Mouse (Mus musculus) olfactory bulb, adult 2 months (tissue): ENCODE measurements around the gene Fam81a.

Experiments
- CTCF ChIP-seq: fragments of 200-500 bp; IDR thresholded peaks from 2 replicates; pipeline ENCODE4 v1.5.1; 2012; ENCODE audit warnings: low read depth, mild to moderate bottlenecking, low read length, moderate library complexity; ENCODE audit not compliant: insufficient read depth
- POLR2A ChIP-seq: fragments of 200-500 bp; IDR thresholded peaks from 2 replicates; pipeline ENCODE4 v1.6.1; 2012; ENCODE audit warnings: mild to moderate bottlenecking, low read depth, low read length, moderate library complexity; ENCODE audit not compliant: insufficient read depth

- TF ChIP-seq CTCF = no peak
- no peak for TF ChIP-seq POLR2A
These were observed 93.0 kb downstream of the Fam81a start for GRCm38 (mm10) chr9:70049416-70049783.
